ENCODE assay signal across 13 mouse cellular contexts in the genomic region with DNA sequence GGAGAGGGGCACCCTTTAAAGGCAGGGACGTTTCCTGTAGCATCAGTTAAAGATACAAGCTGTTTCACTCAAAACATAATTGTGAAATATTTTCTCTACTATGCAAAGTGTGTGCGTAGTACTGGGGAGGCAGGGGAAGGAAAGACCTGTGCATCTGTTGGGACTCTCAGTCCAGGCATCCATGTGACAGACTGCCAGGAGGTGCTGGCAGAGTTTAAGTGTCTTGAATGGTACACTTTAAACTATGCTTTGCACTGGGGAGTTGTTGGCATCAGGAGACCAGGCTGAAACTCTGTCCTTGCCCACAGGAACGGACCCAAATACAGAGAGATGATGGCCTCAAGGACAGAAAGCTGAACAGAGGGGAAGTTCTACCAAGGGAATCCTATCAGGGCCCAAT.
"Had no signal": no experiment of that assay in that cellular context is flagged by ENCODE, and none has a peak within 500 bp of the region (broad histone marks: within the 10 kb centered on the region; RNA-seq: fewer than 3 reads in every experiment).

No protein-coding gene starts in this region.

- DNase-seq: kidney, postnatal 10 days; kidney, postnatal 36 days; layer of hippocampus, postnatal 36 days; liver, postnatal 0 days; lung, embryonic 14.5 days; lung, postnatal 10 days; lung, postnatal 36 days; midbrain, embryonic 14.5 days; thymus, adult 18-20 months; thymus, postnatal 36 days had no signal

- ATAC-seq: liver, postnatal 0 days had no signal

- H3K4me3 ChIP-seq: left cerebral cortex, adult 2 months had no signal

- H3K27ac ChIP-seq: left cerebral cortex, adult 2 months; liver, embryonic 14.5 days had no signal

- H3K4me2 ChIP-seq: lung, embryonic 14.5 days; midbrain, embryonic 11.5 days had no signal

- H3K9ac ChIP-seq: liver, embryonic 14.5 days; liver, postnatal 0 days; lung, embryonic 14.5 days had no signal
